Mouse (Mus musculus) G1E (cell line): Measurements from ENCODE around the gene Fbxl14. TPM values are rescaled to one million over a fixed set of nuclear protein-coding genes. Genes with fewer than 3 reads are reported as not detected.

ENCODE experiments used
- ATAC-seq: 2 replicates; pipeline ENCODE4 v1.8.0; 2016; ENCODE audit warnings: mild to moderate bottlenecking; ENCODE audit not compliant: insufficient number of reproducible peaks, poor library complexity, low FRiP score, severe bottlenecking; ENCODE audit errors: extremely low read depth
- DNase-seq: peaks from one replicate; pipeline ENCODE4 v3.0.0; 2012; ENCODE audit warnings: low spot score
- H3K27me3 ChIP-seq: 2 replicates; pipeline ENCODE4 v1.6.1; 2012; ENCODE audit warnings: mild to moderate bottlenecking, low read length, inconsistent platforms; ENCODE audit not compliant: insufficient read depth
- H3K36me3 ChIP-seq: replicated peaks from 2 replicates; pipeline ENCODE3; 2012; ENCODE audit warnings: mild to moderate bottlenecking, inconsistent platforms
- H3K4me1 ChIP-seq: 2 replicates; pipeline ENCODE4 v1.6.1; 2012; ENCODE audit warnings: low read depth, low read length, inconsistent platforms, mixed read lengths; ENCODE audit not compliant: insufficient read depth
- H3K4me3 ChIP-seq: 2 replicates; pipeline ENCODE4 v1.5.1; 2012; ENCODE audit warnings: low read depth, mild to moderate bottlenecking, inconsistent platforms, low read length, moderate library complexity, mixed read lengths
- H3K9me3 ChIP-seq: replicated peaks from 2 replicates; pipeline ENCODE4 v1.6.1; 2012; ENCODE audit warnings: inconsistent platforms
- CTCF ChIP-seq: IDR thresholded peaks from 2 replicates; pipeline ENCODE4 v1.5.1; 2012; ENCODE audit warnings: low read depth, low read length, inconsistent platforms, mixed read lengths
- GATA1 ChIP-seq: IDR thresholded peaks from 2 replicates; pipeline ENCODE4 v1.6.1; 2012; ENCODE audit warnings: borderline replicate concordance, low read length, inconsistent platforms, mixed read lengths
- GATA2 ChIP-seq: IDR thresholded peaks from 2 replicates; pipeline ENCODE4 v1.6.1; 2012; ENCODE audit warnings: low read depth, low read length, inconsistent platforms, borderline replicate concordance
- POLR2AphosphoS5 ChIP-seq: IDR thresholded peaks from 2 replicates; pipeline ENCODE4 v1.6.1; 2012; ENCODE audit warnings: low read depth, low read length, inconsistent platforms; ENCODE audit not compliant: insufficient replicate concordance
- TAL1 ChIP-seq: conservative IDR thresholded peaks from 2 replicates; pipeline ENCODE4 v1.6.1; 2012; ENCODE audit warnings: low read depth, low read length, inconsistent platforms, mixed read lengths
- polyA plus RNA-seq: library from polyadenylated mRNA; stranded (reverse); fragments of >175 nt; gene quantifications from 2 replicates; pipeline ENCODE4 v1.2.3, GENCODE M21; 2012
- total RNA-seq, 2 experiments: library from RNA; stranded (forward) in 1 of 2; stranded (reverse) in 1 of 2; fragments of 200-1000 nt in 1 of 2; fragments of >200 nt in 1 of 2; fragmentation: Nextera tagmentation in 1 of 2; gene quantifications; 2 replicates each; pipeline ENCODE4 v1.2.3; 2014 to 2017

Fbxl14 gene
- total and polyA plus RNA-seq, 3 experiments = 50.8 to 71.3 (median 69.2) TPM

DNA sequence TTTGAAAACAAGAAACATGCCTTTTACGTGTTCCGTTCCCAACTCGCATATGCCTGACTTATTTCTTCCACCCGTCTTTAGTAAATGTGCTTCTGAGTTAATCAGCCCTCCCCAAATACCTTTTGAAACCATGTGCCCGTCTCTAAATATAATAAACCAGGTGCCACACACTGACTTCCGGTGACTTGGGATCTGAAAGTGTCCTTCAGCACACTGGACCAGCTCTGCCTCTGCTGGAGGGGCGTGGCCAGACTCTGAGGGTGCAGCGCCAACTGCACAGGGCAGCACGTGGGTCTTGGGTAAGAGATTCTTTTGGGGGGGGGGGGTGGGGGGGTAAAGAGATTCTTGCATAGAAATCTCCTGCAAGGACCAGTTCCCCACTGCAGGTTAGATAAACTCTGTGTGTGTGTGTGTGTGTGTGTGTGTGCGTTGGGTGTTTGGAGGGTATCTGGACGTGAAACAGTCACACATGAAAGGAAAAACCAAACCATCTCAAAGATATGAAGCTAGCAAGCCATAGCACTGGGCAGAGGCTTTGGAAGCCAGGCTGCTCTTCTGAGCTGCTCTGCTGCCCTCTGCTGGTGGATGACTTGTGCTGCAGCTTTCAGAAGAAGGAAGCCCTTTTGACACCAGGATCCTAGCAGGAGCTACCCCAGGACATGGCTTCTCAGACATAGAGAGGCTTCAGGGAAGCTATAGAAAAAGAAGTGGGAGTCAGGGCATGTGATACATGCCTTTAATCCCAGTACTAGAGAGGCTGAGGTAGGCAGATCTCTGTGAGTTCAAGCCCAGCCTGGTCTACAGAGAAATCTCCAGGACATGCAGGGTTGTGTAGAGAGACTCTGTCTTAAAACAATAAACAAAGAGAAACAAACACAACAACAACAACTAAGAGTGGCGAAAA, 35.5 kb upstream of the Fbxl14 start:
- Histone ChIP-seq H3K4me3 (no peak overlapping the region), H3K36me3 (no peaks in the 10 kb centered on the region), H3K4me1 (no peaks in the 10 kb centered on the region; the same call in 1 of the 2 replicates), H3K27me3 (peaks cover 47% of the 10 kb centered on the region), H3K9me3 (no peaks in the 10 kb centered on the region)
- ATAC-seq = peak; percentile 63
- TF ChIP-seq GATA2 = no peak
- peak; percentile 88 for TF ChIP-seq CTCF
- DNase-seq = peak; percentile 60

DNA sequence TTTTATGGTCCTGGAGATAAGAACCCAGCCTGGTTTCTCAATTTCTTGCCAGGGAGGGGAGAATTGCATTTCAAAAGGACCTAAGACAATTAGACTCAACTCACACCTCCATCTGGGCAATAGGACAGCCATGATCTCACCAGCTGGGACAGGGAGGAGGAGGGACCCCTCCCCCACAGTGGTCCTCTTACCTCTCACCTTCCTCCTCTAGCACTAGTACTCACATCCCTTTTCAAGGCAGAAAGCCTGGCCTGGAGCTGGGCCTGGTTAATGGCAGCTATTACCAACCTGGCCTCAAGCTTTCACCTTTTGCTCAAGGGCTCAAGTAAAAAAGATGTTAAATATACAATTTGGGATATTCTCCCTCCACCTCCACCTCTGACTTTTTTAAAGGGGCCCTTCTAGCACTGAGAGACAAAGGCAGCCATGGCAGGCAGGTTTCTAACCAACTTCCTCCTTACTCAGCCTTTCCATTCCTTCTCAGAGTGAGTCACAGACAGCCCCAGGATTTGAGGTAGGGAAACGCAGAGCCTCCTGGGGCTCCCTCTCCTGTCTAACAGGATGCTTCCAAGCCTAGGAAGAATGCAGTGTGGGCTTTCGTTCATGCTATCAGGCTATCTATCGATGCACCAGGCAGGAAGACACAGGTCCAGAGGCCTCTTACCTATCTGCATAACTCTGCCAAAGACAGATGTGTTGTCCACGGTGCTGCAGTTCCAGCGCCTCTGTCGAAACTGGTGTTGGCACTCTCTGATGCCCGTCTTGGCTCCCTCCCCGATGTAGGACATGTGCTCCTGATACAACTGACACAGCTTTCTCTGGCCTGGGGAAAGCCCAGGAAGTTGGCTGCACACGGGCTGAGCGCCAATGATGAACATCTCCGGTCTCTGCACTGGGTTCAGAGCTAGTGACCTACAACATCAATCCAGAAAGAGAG, 33.5 kb upstream of the Fbxl14 start:
- Histone ChIP-seq H3K4me3 (no peak overlapping the region), H3K36me3 (no peaks in the 10 kb centered on the region), H3K4me1 (no peaks in the 10 kb centered on the region; the same call in 1 of the 2 replicates), H3K9me3 (no peaks in the 10 kb centered on the region), H3K27me3 (peaks cover 53% of the 10 kb centered on the region)
- DNase-seq (no peak), ATAC-seq (no peak)
- TF ChIP-seq GATA1 (no peak), CTCF (no peak), POLR2AphosphoS5 (no peak), TAL1 (no peak), GATA2 (no peak)

DNA sequence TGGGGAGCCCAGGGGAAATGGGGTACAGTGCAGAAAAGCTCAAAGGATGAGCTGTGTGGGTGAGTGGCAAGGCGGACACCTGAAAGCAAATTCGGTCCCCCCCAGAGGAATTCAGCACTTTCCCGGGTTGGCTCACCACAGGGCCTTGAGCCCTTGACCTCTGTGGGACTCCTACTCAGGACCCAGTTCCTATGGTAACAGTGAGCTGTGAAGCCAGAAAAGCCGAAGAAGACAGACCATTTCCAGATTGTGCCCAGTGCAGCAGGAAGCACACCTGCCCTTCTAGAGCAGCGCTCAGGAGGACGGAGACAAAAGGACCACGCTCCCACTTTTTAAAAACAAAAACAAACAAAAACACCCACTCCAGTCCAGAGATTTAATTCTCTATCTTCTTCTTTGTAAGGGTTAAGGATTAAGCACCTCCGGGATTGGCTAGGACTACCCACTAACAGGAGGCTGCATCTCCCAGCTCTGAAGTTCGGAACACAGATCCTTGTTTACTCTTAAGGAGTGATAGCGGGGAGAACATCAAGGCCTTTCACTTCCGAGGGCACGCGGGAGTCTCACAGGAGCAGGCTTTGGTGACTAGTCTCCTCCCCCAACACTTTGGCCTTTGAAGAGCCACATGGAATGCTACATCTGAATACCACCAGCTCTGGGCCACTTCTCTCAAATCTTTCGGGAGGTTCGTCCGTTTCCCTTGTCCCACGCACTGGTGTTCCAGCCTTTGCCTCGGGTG, 31.0 kb upstream of the Fbxl14 start:
- DNase-seq (no peak), ATAC-seq (no peak)
- Histone ChIP-seq H3K36me3 (no peaks in the 10 kb centered on the region), H3K4me1 (no peaks in the 10 kb centered on the region; the same call in 1 of the 2 replicates), H3K4me3 (no peak overlapping the region), H3K9me3 (no peaks in the 10 kb centered on the region), H3K27me3 (peaks cover 69% of the 10 kb centered on the region)
- no peak for TF ChIP-seq POLR2AphosphoS5
- TF ChIP-seq GATA2 = no peak
- TF ChIP-seq TAL1 = no peak
- no peak for TF ChIP-seq CTCF
- TF ChIP-seq GATA1 = no peak

DNA sequence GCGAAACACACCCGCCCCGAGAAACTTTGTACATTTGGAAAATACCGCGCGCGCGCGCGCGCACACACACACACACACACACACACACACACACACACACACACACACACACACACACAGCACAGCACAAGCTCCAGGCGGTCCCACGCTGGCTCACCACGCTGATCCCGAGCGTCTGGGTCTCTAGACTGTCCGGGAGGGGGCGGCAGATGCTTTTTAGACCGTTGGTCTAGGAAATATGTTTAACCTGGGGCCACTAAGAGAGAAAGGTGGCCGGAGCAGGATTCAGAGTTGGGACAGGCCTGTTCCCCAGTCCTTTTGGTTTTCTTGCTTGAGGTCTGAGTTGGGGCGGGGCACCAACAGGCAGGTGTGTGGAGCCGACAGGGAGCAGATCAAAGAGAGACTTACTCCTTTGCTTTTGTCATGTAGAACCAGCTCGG, 30.4 kb upstream of the Fbxl14 start:
- Histone ChIP-seq H3K36me3 (no peaks in the 10 kb centered on the region), H3K9me3 (no peaks in the 10 kb centered on the region), H3K4me3 (no peak overlapping the region), H3K4me1 (no peaks in the 10 kb centered on the region; the same call in 1 of the 2 replicates), H3K27me3 (peaks cover 69% of the 10 kb centered on the region)
- TF ChIP-seq TAL1 (no peak), POLR2AphosphoS5 (no peak), GATA2 (no peak), CTCF (no peak), GATA1 (no peak)
- no peak for DNase-seq
- no peak for ATAC-seq

DNA sequence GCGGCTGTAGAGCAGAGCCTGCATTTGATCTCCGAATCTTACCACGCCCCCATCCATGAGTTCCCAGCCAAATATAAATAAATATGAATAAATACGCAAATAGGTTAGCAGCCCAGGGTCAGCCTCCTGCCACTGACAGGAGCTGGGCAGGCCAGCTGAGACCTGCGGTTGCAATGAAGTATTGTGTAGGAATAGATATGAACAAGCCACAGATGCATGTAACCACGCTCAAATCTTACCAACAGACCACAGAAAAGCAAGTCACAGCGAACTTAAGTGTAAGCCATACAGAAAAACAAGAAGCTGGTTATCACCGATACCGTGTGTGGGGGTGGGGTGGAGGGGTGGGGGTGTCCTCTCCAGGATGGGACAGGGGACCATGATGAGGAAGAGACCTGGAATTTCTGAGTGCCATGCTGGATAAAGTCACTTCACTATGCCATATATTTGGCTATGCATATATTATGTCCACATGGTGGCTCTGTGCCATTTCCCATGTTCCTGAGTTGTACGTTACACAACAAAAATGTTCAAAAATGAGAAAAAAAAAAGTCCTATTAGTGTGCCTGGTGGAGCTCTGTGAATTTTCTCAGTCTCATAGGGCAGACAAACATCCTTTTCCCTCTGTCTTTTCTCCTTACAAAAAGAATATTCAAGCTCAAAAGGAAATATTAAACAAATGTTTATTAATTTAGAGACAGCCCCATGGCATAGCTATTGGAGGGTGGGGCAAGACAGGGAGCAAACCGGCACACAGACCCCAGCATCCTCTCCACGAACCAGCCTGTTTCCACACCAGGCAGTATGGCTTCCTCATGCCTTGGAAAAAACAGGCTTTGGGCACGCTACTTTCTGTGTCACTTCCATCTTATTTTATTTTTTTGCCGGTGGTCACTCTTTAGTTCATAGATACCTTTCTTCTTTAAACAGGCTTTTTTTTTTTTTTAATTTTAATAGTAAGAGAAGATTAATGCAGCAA, 28.2 kb upstream of the Fbxl14 start:
- TF ChIP-seq TAL1 = no peak
- no peak for TF ChIP-seq CTCF
- no peak for TF ChIP-seq GATA1
- TF ChIP-seq GATA2 = no peak
- TF ChIP-seq POLR2AphosphoS5 = no peak
- H3K9me3 ChIP-seq = no peaks in the 10 kb centered on the region
- H3K27me3 ChIP-seq = peaks cover 80% of the 10 kb centered on the region
- no peaks in the 10 kb centered on the region for H3K36me3 ChIP-seq
- H3K4me1 ChIP-seq = no peaks in the 10 kb centered on the region; the same call in 1 of the 2 replicates
- DNase-seq (no peak), ATAC-seq (no peak)
- H3K4me3 ChIP-seq = no peak overlapping the region
